Mouse (Mus musculus): ENCODE data around the gene Ism2. TPM values are rescaled to one million over a fixed set of nuclear protein-coding genes. Genes with fewer than 3 reads are reported as not detected.
"Not testable (repeated sequence)": the region's sequence is repeated elsewhere in the genome, so short reads cannot be mapped to it uniquely, and the experiment has no call there.

Ism2 gene
- polyA plus RNA-seq, 1 experiment, result 0.23 TPM

DNA sequence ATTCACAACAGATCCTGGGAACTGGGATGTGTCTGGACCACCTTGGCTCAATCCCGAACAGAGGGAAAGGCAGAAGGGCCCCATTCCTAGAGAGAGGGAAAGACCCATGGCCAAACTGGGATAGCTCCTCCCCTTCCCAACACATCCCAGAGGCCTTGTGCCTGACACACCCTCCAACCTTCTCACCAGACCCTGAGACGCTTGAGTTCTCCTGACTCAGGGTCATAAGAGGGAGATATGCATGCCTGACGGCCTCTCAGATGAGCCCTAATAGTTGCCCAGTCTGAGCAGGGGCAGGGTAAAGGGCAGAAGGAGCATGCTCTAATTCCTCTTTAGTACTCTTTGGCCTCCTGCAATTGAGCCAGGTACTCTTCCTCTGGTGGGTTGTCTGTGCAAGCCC lies 20.2 kb downstream of the Ism2 start:
- no peaks in the 10 kb centered on the region for H3K27me3 ChIP-seq (ENCODE audit: control insufficient read depth, insufficient read depth, low read length)
- no peak for TF ChIP-seq POLR2A (IDR thresholded peaks at IDR 0.05; ENCODE audit: control insufficient read depth, low read depth, low read length)
- no peak for TF ChIP-seq CTCF (IDR thresholded peaks at IDR 0.05; ENCODE audit: control insufficient read depth, insufficient read depth, insufficient replicate concordance, low read depth, low read length)
- no peak overlapping the region for H3K4me3 ChIP-seq (ENCODE audit: control insufficient read depth, low read depth, low read length)
- H3K4me1 ChIP-seq (ENCODE audit: control insufficient read depth, insufficient read depth, low read length), result no peaks in the 10 kb centered on the region
- H3K36me3 ChIP-seq (ENCODE audit: control insufficient read depth, insufficient read depth, low read length), result no peaks in the 10 kb centered on the region; the same call in 1 of the 2 replicates
- H3K27ac ChIP-seq (ENCODE audit: control insufficient read depth, insufficient read depth, low read depth, low read length), result no peak overlapping the region

DNA sequence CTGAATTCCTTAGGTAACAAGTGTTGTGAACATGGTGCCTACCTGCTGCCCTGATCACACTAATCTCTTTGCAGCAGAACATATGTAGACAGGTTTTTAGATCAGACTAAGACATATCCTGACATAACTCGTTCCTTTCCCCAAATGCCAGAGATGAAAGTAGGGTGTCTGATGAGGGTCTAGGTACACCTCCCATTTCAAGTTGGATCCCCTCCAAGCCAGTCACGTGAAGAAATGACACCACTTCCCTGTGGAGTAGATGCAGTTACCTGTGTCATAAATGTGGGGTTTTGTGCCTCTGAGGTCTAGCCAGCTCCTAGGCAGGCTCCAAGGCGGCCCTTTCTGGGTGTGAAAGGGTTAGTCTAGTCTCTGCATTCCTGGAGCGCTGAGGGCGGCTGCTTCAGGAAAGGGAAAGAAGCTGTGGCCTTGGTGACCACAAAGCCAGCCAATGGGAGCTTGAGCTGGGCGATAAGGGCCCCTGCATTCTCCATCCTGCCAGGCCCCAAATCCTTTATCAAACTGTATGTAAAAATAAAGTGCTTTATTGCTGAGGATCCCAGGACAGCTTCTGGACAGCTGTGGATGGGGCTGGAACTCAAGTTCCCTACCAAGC lies 21.3 kb downstream of the Ism2 start:
- no peak for TF ChIP-seq POLR2A (IDR thresholded peaks at IDR 0.05; ENCODE audit: control insufficient read depth, low read depth, low read length)
- no peak for TF ChIP-seq CTCF (IDR thresholded peaks at IDR 0.05; ENCODE audit: control insufficient read depth, insufficient read depth, insufficient replicate concordance, low read depth, low read length)
- Histone ChIP-seq H3K4me3 (ENCODE audit: control insufficient read depth, low read depth, low read length) (no peak overlapping the region), H3K27ac (ENCODE audit: control insufficient read depth, insufficient read depth, low read depth, low read length) (no peak overlapping the region), H3K4me1 (ENCODE audit: control insufficient read depth, insufficient read depth, low read length) (no peaks in the 10 kb centered on the region), H3K27me3 (ENCODE audit: control insufficient read depth, insufficient read depth, low read length) (no peaks in the 10 kb centered on the region), H3K36me3 (ENCODE audit: control insufficient read depth, insufficient read depth, low read length) (peaks cover 2% of the 10 kb centered on the region)

DNA sequence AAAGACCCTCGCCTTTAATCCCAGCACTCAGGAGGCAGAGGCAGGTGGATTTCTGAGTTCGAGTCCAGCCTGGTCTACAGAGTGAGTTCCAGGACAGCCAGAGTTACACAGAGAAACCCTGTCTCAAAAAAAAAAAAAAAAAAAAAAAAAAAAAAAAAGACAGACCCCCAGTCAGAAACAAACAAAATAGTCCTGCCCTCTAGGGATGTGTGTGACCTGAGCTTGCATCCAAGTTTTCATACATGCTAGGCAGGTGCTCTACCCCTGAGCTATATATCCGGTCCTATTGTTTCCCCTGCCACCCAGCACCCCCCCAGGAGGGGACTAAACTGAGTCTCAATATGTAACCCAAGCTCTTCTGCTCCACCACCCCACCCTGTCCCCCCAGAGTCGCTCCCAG lies 22.3 kb downstream of the Ism2 start:
- not testable (repeated sequence) for H3K4me3 ChIP-seq (ENCODE audit: control insufficient read depth, low read depth, low read length); H3K4me1 ChIP-seq (ENCODE audit: control insufficient read depth, insufficient read depth, low read length); H3K36me3 ChIP-seq (ENCODE audit: control insufficient read depth, insufficient read depth, low read length); H3K27me3 ChIP-seq (ENCODE audit: control insufficient read depth, insufficient read depth, low read length); H3K27ac ChIP-seq (ENCODE audit: control insufficient read depth, insufficient read depth, low read depth, low read length)

DNA sequence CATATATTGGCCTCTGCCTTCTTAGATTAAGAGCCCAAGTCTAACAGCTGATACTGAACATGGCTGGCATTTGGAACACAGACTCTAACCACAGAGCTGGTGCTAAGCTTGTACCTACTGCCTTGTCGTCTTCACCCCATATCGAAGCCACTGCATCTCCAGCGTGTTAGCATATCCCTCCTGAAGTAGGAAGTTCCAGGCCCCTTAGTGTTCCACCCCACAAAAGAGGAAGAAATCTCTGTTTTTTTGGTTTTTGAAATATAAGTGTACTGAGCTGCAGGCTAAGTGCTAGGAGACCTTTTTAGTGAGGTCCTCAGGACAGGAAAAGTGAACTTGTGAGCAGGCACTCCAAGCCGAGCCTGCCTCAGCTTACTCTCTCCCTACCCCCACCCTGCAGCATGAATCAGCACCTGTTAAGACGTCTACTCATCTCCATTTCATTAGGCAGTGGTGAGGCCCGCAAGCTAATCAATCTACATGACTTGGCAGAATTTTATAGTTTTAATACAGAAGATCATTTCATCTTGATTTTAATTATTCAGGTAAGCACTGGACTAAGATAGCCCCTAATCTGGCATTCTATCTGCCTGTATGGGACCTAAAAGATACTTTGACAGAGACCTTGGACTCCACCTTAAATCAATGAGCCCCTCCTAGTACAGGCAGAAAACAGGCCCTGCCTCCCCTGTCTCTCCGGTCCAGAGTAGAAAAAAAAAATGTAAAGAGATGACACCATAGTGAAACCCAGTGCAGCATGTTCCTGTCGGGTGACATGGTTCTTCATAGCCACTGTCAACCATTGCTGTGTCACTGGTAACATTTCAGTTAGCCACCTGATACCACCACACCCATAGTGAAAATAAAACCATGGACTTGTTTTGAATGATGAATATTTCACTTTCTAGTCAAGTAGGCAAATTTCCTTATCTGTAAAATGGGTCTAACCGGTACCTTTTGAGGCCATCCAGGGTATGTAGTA lies 24.4 kb downstream of the Ism2 start:
- peaks cover 6% of the 10 kb centered on the region for H3K36me3 ChIP-seq (ENCODE audit: control insufficient read depth, insufficient read depth, low read length)
- H3K27ac ChIP-seq (ENCODE audit: control insufficient read depth, insufficient read depth, low read depth, low read length), result no peak overlapping the region
- TF ChIP-seq CTCF (IDR thresholded peaks at IDR 0.05; ENCODE audit: control insufficient read depth, insufficient read depth, insufficient replicate concordance, low read depth, low read length) (no peak), POLR2A (IDR thresholded peaks at IDR 0.05; ENCODE audit: control insufficient read depth, low read depth, low read length) (no peak)
- H3K27me3 ChIP-seq (ENCODE audit: control insufficient read depth, insufficient read depth, low read length), result no peaks in the 10 kb centered on the region
- H3K4me3 ChIP-seq (ENCODE audit: control insufficient read depth, low read depth, low read length), result no peak overlapping the region
- no peaks in the 10 kb centered on the region for H3K4me1 ChIP-seq (ENCODE audit: control insufficient read depth, insufficient read depth, low read length)

DNA sequence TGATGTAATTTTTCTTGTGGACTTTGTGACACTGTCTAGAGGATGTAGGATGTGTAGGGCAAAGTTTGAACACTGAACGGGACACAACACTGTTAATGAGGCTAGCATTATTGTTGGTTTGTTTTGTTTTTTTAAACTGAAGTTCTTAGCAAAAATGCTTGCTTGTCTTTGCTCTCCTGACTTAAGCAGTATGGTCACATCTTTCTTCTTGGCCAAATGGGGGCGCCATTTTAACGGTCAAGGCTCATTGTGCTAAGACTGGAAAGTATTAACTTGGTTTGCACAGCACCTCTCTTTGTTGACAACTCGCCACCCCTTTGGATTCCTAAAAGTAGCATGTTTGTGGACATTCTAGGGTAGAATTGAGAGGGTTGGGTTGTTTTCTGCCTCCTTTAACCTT lies 31.8 kb downstream of the Ism2 start:
- no peak overlapping the region for H3K27ac ChIP-seq (ENCODE audit: control insufficient read depth, insufficient read depth, low read depth, low read length)
- H3K27me3 ChIP-seq (ENCODE audit: control insufficient read depth, insufficient read depth, low read length), result no peaks in the 10 kb centered on the region
- peaks cover 4% of the 10 kb centered on the region for H3K36me3 ChIP-seq (ENCODE audit: control insufficient read depth, insufficient read depth, low read length)
- H3K4me3 ChIP-seq (ENCODE audit: control insufficient read depth, low read depth, low read length), result no peak overlapping the region; the same call in 1 of the 2 replicates
- H3K4me1 ChIP-seq (ENCODE audit: control insufficient read depth, insufficient read depth, low read length), result peaks cover 5% of the 10 kb centered on the region
- no peak for TF ChIP-seq CTCF (IDR thresholded peaks at IDR 0.05; ENCODE audit: control insufficient read depth, insufficient read depth, insufficient replicate concordance, low read depth, low read length)
- TF ChIP-seq POLR2A (IDR thresholded peaks at IDR 0.05; ENCODE audit: control insufficient read depth, low read depth, low read length), result no peak

DNA sequence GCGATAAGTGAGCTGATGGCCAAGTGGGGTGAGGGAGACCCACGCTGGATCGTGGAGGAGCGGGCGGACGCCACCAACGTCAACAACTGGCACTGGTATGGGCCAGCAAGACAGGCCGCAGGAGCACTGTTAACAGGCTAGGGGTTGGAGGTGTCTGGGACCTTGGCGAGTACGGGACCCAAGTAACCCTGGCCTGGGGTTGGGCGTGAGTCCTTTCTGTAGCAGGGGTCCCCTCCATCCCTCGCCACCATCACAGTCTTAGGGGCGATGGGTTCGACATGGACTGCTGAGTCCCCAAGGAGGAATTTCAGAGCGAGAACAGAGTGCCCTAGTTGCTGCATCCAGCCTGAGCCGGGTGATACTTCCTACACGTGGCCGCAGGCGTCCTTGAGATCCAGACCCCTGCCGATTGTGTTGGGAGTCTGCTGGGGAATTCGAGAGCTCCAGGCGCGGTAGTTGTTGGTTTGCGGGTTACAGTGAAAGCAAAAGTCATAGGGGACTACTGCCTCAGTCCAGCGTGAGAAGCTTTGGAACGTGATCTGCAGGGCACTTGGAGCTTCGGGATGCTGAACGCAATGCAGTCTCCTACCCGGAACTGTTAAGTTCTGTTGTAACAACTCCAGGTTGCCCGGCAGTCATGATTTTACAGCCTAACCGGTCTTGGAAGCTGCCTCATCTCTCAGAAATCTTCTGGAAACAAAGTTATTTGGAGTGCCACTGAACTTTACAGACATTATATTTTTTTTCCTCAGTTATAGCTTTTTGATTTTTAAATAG lies 32.5 kb downstream of the Ism2 start:
- Histone ChIP-seq H3K27me3 (ENCODE audit: control insufficient read depth, insufficient read depth, low read length) (no peaks in the 10 kb centered on the region), H3K27ac (ENCODE audit: control insufficient read depth, insufficient read depth, low read depth, low read length) (peak overlapping the region; percentile 98), H3K4me3 (ENCODE audit: control insufficient read depth, low read depth, low read length) (peak overlapping the region; percentile 100), H3K4me1 (ENCODE audit: control insufficient read depth, insufficient read depth, low read length) (peaks cover 5% of the 10 kb centered on the region), H3K36me3 (ENCODE audit: control insufficient read depth, insufficient read depth, low read length) (peaks cover 2% of the 10 kb centered on the region)
- TF ChIP-seq POLR2A (IDR thresholded peaks at IDR 0.05; ENCODE audit: control insufficient read depth, low read depth, low read length) (no peak), CTCF (IDR thresholded peaks at IDR 0.05; ENCODE audit: control insufficient read depth, insufficient read depth, insufficient replicate concordance, low read depth, low read length) (no peak)
